Comparison of ENCODE assay signal across 11 mouse cellular contexts in genomic region chr13:9775901-9776300, GRCm38 (mm10). TPM values are rescaled to one million over a fixed set of nuclear protein-coding genes. Genes with fewer than 3 reads are reported as not detected.
DNase-seq lines count a peak whose midpoint lies in the region; ATAC-seq and TF ChIP-seq lines count a peak whose summit lies in the region.
"Had no signal": no experiment of that assay in that cellular context is flagged by ENCODE, and none has a peak within 500 bp of the region (broad histone marks: within the 10 kb centered on the region; RNA-seq: fewer than 3 reads in every experiment).

No protein-coding gene starts in this region.

- peak overlapping the region; percentile 59 for H3K4me3 ChIP-seq in gastrocnemius, adult 2 months
- no peak overlapping the region for H3K4me3 ChIP-seq in cerebellum, adult 2 months (replicated peaks; ENCODE audit: insufficient read depth, low read depth, low read length)
- H3K4me3 ChIP-seq: layer of hippocampus, adult 2 months; neural tube, embryonic 12.5 days had no signal

- WGBS in cerebellum, adult 2 months: 84% methylated on average over 5 of the region's 5 CpGs

- intact Hi-C loops in gastrocnemius, adult 2 months (cut with DNase I): no loop called here

- peak overlapping the region; percentile 52 for H3K27ac ChIP-seq in gastrocnemius, adult 2 months
- no peak overlapping the region for H3K27ac ChIP-seq in cerebellum, adult 2 months (ENCODE audit: insufficient read depth, low read length)
- H3K27ac ChIP-seq: layer of hippocampus, adult 2 months; neural tube, embryonic 12.5 days had no signal

- H3K27me3 ChIP-seq in cerebellum, adult 2 months (ENCODE audit: control insufficient read depth, insufficient read depth, low read length): no peaks in the 10 kb centered on the region
- H3K27me3 ChIP-seq: neural tube, embryonic 12.5 days had no signal

- TF ChIP-seq CTCF in gastrocnemius, adult 2 months (IDR thresholded peaks at IDR 0.05): no peak
- TF ChIP-seq CTCF in cerebellum, adult 2 months (IDR thresholded peaks at IDR 0.05; ENCODE audit: borderline replicate concordance, insufficient read depth, low read depth, low read length): no peak

- no peaks in the 10 kb centered on the region for H3K4me1 ChIP-seq in cerebellum, adult 2 months (ENCODE audit: control insufficient read depth, insufficient read depth, low read length)
- H3K4me1 ChIP-seq: neural tube, embryonic 12.5 days had no signal

- no peak for TF ChIP-seq POLR2A in cerebellum, adult 2 months (IDR thresholded peaks at IDR 0.05; ENCODE audit: borderline replicate concordance, insufficient read depth, low read length)

- DNase-seq in gastrocnemius, adult 2 months: no peak
- no peak for DNase-seq in gastrocnemius, postnatal 25 days
- DNase-seq in CD4-positive helper T cell, adult 2 months (ENCODE audit: low read depth, low spot score): peak; percentile 56
- DNase-seq in kidney, postnatal 10 days: peak; percentile 30
- DNase-seq in frontal cortex, adult 2 months (ENCODE audit: extremely low spot score in 1 of 2, low spot score in 1 of 2): no peak
- DNase-seq in cerebellum, adult 2 months: no peak
- DNase-seq in adrenal gland, postnatal 10 days: no peak
- DNase-seq: cerebellum, adult 11-12 months had no signal

- peak; percentile 53; the same call in 1 of the 2 replicates for ATAC-seq in megakaryocyte-erythroid progenitor cell, adult 5-6 weeks (replicated peaks; ENCODE audit: low FRiP score, low TSS enrichment, poor library complexity, severe bottlenecking)

RNA-seq across cellular contexts. Expression of gene Zmynd11, which starts 10.8 kb away (rescaled TPM):
- total RNA-seq in gastrocnemius, adult 2 months (2021): 100 to 1,000 TPM in 1 of 2 experiments, 10 to 100 TPM in 1; 94.2 to 104 TPM
- 10 to 100 TPM; 74.9 to 76.2 TPM for total RNA-seq in gastrocnemius, postnatal 25 days (2021)
- total RNA-seq in megakaryocyte-erythroid progenitor cell, adult 5-6 weeks (2014; fragmentation: Nextera tagmentation): 49.2 and 51.5 TPM in 2 replicates
- 51.1 and 84.8 TPM in 2 replicates for total RNA-seq in megakaryocyte-erythroid progenitor cell, adult 5-6 weeks (2017)
- 304 and 338 TPM in 2 replicates for polyA plus RNA-seq in frontal cortex, adult 2 months (2012; rRNA removed)
- polyA plus RNA-seq in cerebellum, adult 2 months (2012; rRNA removed): 288 and 292 TPM in 2 replicates
- 100 to 1,000 TPM; 106 to 127 TPM for total RNA-seq in adrenal gland, postnatal 10 days (2021)

Comparison
In these comparisons a context has a peak if more than half of its experiments do, and no peak if none do; other contexts are left out.
1. DNase-seq: peak in CD4-positive helper T cell, adult 2 months (single experiment) and kidney, postnatal 10 days (single experiment); none in gastrocnemius, adult 2 months (single experiment), gastrocnemius, postnatal 25 days (single experiment), frontal cortex, adult 2 months (0 of 2), cerebellum, adult 2 months (0 of 2) and adrenal gland, postnatal 10 days (single experiment).